Mouse (Mus musculus) embryonic facial prominence, embryonic 14.5 days (tissue): Measurements from ENCODE around the gene Btbd2. TPM values are rescaled to one million over a fixed set of nuclear protein-coding genes. Genes with fewer than 3 reads are reported as not detected.
"Not testable (repeated sequence)": the region's sequence is repeated elsewhere in the genome, so short reads cannot be mapped to it uniquely, and the experiment has no call there.

Experiments
- ATAC-seq: fragments of 200-750 bp; cut with Nextera tagmentation; 2 replicates; pipeline ENCODE4 v1.8.0; 2017; ENCODE audit warnings: low read depth, moderate number of reproducible peaks, moderate TSS enrichment
- DNase-seq: peaks from one replicate; pipeline ENCODE4 v3.0.0-alpha.2; 2015; ENCODE audit warnings: low spot score
- H3K27ac ChIP-seq: fragments of 300-500 bp; sonication (generic); replicated peaks from 2 replicates; pipeline ENCODE4 v1.5.1; 2014; ENCODE audit warnings: low read depth, mild to moderate bottlenecking, low read length, moderate library complexity
- H3K27me3 ChIP-seq: fragments of 300-500 bp; sonication (generic); replicated peaks from 2 replicates; pipeline ENCODE4 v1.6.1; 2014; ENCODE audit warnings: low read length; ENCODE audit not compliant: control insufficient read depth, insufficient read depth
- H3K36me3 ChIP-seq: fragments of 300-500 bp; sonication (generic); 2 replicates; pipeline ENCODE4 v1.6.1; 2014; ENCODE audit warnings: low read length, mixed read lengths; ENCODE audit not compliant: control insufficient read depth, insufficient read depth
- H3K4me1 ChIP-seq: fragments of 300-500 bp; sonication (generic); 2 replicates; pipeline ENCODE4 v1.6.1; 2014; ENCODE audit warnings: antibody characterized with exemption, low read length; ENCODE audit not compliant: control insufficient read depth, insufficient read depth
- H3K4me2 ChIP-seq: fragments of 300-500 bp; sonication (generic); 2 replicates; pipeline ENCODE4 v1.6.1; 2014; ENCODE audit warnings: low read depth, mild to moderate bottlenecking, low read length, moderate library complexity, mixed read lengths
- H3K4me3 ChIP-seq: fragments of 300-500 bp; sonication (generic); 2 replicates; pipeline ENCODE4 v1.5.1; 2014; ENCODE audit warnings: low read depth, mild to moderate bottlenecking, low read length
- H3K9ac ChIP-seq: fragments of 300-500 bp; sonication (generic); 2 replicates; pipeline ENCODE4 v1.6.1; 2014; ENCODE audit warnings: low read depth, mild to moderate bottlenecking, low read length, moderate library complexity, mixed read lengths
- H3K9me3 ChIP-seq: fragments of 300-500 bp; sonication (generic); 2 replicates; pipeline ENCODE4 v1.6.1; 2016; ENCODE audit warnings: low read length; ENCODE audit not compliant: control insufficient read depth
- WGBS: fragments of 180-500 bp; shearing (Covaris S2); extraction: QIAGEN DNeasy Blood & Tissue Kit; methylation state at CpG from one replicate; pipeline ENCODE4 v1.1.7; 2014; 5-methylcytosine and 5-hydroxymethylcytosine counted together
- polyA plus RNA-seq: library from polyadenylated mRNA; unstranded; fragments of >200 nt; fragmentation: Nextera tagmentation; extraction: Ambion mirVana; gene quantifications from 2 replicates; pipeline ENCODE4 v1.2.1, GENCODE M21; 2014

Btbd2 gene
- polyA plus RNA-seq, 1 experiment from 2014 or later, result 71.6 TPM

DNA sequence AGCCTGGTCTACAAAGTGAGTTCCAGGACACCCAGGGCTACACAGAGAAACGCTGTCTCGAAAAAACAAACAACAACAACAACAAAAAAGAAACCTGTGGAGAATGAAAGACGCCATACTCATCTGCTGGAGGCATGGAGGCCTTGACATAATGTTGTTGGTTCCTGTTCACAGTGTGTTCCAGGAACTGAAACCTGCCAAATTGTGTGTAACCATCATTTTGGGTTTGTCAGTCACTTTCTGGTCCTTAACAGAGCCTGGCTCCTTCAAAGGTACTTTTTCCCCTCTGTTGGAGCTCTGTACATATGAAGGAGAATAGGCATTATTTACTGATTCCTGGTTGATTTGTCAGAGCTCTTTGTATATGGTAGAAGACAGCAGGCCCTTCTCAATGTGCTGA is 45.0 kb downstream of the Btbd2 start:
- no peak overlapping the region for H3K4me3 ChIP-seq
- ATAC-seq (no peak), DNase-seq (no peak)
- WGBS, result 91% methylated on average over 3 of the region's 3 CpGs
- H3K36me3 ChIP-seq, result peaks cover 60% of the 10 kb centered on the region
- H3K9ac ChIP-seq, result no peak overlapping the region
- no peaks in the 10 kb centered on the region for H3K27me3 ChIP-seq
- H3K9me3 ChIP-seq, result no peaks in the 10 kb centered on the region
- H3K4me2 ChIP-seq, result no peak overlapping the region
- no peak overlapping the region for H3K27ac ChIP-seq
- H3K4me1 ChIP-seq, result no peaks in the 10 kb centered on the region

DNA sequence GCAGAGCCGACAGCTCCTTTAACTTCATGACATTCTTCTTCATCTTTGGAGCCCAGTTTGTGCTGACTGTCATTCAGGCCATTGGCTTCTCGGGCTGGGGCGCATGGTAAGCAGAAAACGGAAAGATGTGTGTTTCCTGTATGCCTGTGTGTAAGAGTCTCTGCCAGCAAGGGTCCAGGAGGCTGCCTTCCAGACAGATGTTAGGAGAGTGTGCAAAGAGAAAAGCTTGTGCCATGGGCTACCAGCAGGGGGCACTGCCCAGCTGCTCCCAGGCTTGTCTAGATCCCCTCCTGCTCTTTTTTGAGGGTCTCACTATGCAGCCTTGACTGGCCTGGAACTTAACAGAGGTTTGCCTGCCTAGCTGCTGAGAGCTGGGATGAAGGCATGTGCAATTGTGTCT is 45.8 kb downstream of the Btbd2 start:
- Histone ChIP-seq H3K4me2 (no peak overlapping the region), H3K9me3 (no peaks in the 10 kb centered on the region), H3K4me1 (no peaks in the 10 kb centered on the region), H3K9ac (no peak overlapping the region), H3K4me3 (no peak overlapping the region), H3K27ac (no peak overlapping the region), H3K27me3 (no peaks in the 10 kb centered on the region), H3K36me3 (peaks cover 69% of the 10 kb centered on the region)
- ATAC-seq (no peak), DNase-seq (no peak)
- WGBS, result 69% methylated on average over 4 of the region's 4 CpGs

DNA sequence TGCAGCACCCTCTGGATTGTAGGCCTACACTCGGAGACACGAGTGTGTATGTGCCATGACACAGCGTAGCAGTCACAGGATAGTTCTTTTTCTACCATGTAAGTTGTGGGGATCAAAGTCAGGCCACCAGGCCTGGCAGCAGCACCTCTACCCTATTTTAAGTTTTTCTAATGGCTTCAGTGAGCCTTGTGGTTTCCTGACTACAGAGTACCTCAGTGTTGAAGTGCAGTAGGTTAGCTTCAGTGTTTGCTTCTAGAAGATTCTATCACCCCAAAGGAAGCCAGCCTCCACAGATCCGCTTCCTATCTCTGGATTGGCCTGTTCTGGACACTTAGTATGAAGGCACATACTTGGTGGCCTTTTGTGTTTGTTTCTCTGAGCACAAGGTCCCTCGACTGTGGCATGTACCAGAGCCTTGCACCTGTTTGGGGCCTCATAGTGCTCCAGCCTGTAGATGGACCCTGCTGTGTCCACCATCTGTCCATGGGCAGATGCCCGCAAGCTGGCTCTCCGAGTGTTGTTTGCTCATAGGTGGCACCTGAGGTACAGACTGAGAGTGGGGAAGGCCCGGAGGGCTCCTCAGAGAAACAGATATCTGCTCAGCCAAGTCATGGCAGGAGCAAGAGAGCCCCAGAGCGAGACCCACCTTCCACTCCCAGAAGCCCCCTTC is 46.6 kb downstream of the Btbd2 start:
- no peak overlapping the region for H3K27ac ChIP-seq
- no peak overlapping the region for H3K4me3 ChIP-seq
- no peaks in the 10 kb centered on the region for H3K4me1 ChIP-seq
- H3K27me3 ChIP-seq, result no peaks in the 10 kb centered on the region
- whole genome bisulfite sequencing, result 95% methylated on average over 8 of the region's 9 CpGs
- DNase-seq (no peak), ATAC-seq (no peak)
- H3K9ac ChIP-seq, result no peak overlapping the region
- H3K36me3 ChIP-seq, result peaks cover 62% of the 10 kb centered on the region
- H3K4me2 ChIP-seq, result no peak overlapping the region
- H3K9me3 ChIP-seq, result no peaks in the 10 kb centered on the region

DNA sequence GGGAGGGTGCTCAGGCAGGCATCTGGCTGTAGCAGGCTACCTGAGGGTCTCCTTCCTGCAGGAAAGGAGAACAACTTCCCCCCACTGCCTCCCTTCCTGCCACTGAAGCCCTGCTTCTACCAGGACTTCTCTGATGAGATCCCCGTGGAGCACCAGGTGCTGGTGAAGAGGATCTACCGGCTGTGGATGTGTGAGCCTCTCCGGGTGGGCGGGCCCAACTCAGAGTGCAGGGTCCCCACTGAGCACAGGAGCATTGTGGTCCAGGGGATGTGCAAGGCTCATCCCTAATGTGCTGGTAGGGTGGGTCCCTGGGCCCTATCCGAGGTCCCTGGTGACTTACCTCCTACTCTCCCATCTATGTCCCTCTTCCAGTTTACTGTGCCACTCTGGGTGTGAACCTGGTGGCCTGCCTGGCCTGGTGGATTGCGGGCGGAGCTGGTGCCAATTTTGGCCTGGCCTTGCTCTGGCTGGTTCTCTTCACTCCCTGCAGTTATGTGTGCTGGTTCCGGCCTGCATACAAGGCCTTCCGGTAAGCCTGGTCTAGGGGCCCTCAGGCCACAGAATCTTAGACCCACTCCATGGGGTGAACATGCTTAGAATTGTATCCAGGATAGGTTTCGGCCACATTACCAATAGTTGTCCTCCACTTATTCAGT is 47.5 kb downstream of the Btbd2 start:
- no peaks in the 10 kb centered on the region for H3K27me3 ChIP-seq
- WGBS, result 91% methylated on average over 10 of the region's 10 CpGs
- H3K4me3 ChIP-seq, result no peak overlapping the region
- H3K4me2 ChIP-seq, result no peak overlapping the region
- peaks cover 53% of the 10 kb centered on the region for H3K36me3 ChIP-seq
- H3K9me3 ChIP-seq, result no peaks in the 10 kb centered on the region
- no peak overlapping the region for H3K27ac ChIP-seq
- ATAC-seq, result no peak
- H3K4me1 ChIP-seq, result peaks cover under 1% of the 10 kb centered on the region; the same call in 1 of the 2 replicates
- 0 out of 2 replicates have a peak overlapping the region, but pooled peaks have one; percentile 34 for H3K9ac ChIP-seq
- no peak for DNase-seq

DNA sequence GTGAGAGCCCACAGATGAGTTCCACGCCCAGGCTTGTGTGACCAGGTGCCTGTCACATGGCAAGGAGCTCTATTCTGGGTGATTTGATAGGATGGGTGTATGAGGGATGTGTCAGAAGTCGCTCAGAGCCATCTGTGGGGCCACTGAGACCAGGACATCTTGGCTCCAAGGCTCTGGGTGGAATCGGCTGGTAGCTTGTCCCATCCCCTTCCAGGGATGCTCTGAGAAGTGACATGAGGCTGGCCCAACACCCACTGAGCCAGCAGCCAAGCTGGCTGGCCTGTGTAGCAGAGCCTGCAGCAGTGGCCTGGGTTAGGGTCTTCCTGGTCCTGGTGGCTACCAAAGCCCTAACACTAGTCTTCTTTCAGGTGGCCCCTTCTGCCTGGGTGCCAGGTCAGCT is 48.4 kb downstream of the Btbd2 start:
- ATAC-seq (no peak), DNase-seq (no peak)
- H3K36me3 ChIP-seq, result peaks cover 48% of the 10 kb centered on the region
- H3K27me3 ChIP-seq, result no peaks in the 10 kb centered on the region
- H3K9me3 ChIP-seq, result no peaks in the 10 kb centered on the region
- H3K9ac ChIP-seq, result no peak overlapping the region
- WGBS, result 86% methylated on average over 2 of the region's 3 CpGs
- H3K27ac ChIP-seq, result no peak overlapping the region
- no peak overlapping the region for H3K4me2 ChIP-seq
- H3K4me3 ChIP-seq, result no peak overlapping the region
- peaks cover 10% of the 10 kb centered on the region for H3K4me1 ChIP-seq

DNA sequence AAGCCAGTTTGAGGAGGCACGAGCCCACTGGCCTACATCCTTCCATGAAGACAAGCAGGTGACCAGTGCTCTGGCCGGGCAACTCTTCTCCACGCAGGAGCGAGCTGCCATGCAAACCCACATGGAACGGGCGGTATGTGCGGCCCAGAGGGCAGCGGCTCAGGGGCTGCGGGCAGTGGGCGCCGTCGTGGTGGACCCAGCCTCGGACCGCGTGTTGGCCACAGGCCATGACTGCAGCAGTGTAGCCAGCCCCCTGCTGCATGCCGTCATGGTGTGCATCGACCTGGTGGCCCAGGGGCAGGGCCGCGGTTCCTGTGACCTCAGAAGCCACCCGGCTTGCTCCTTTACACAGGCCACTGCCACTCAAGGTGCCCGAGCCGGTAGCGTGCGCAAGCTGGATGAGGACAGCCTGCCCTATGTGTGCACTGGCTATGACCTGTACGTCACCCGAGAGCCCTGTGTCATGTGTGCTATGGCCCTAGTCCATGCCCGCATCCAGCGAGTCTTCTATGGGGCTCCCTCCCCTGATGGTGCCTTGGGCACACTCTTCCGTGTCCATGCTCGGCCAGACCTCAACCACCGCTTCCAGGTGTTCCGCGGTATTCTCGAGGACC is 50.0 kb downstream of the Btbd2 start:
- H3K27ac ChIP-seq, result no peak overlapping the region
- H3K9me3 ChIP-seq, result no peaks in the 10 kb centered on the region
- peaks cover 16% of the 10 kb centered on the region for H3K4me1 ChIP-seq
- WGBS, result 96% methylated on average over 31 of the region's 34 CpGs
- H3K27me3 ChIP-seq, result no peaks in the 10 kb centered on the region
- peaks cover 39% of the 10 kb centered on the region for H3K36me3 ChIP-seq
- ATAC-seq, result no peak
- DNase-seq, result no peak
- H3K4me2 ChIP-seq, result no peak overlapping the region
- no peak overlapping the region for H3K4me3 ChIP-seq
- no peak overlapping the region for H3K9ac ChIP-seq

DNA sequence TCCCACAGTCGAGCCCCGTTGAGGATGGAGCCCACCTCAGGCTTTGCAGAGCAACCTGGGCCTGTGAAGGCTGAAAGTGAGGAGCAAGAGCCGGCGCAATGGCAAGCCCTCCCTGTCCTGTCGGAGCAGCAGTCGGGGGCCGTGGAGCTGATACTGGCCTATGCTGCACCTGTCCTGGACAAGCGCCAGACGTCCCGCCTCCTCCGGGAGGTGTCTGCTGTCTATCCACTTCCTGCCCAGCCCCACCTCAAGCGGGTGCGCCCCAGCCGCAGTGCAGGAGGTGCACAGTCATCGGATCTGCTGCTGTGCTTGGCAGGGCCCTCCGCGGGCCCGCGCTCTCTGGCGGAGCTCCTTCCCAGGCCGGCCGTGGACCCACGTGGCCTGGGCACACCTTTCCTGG is 50.6 kb downstream of the Btbd2 start:
- Histone ChIP-seq H3K36me3 (peaks cover 39% of the 10 kb centered on the region), H3K9ac (no peak overlapping the region), H3K27me3 (no peaks in the 10 kb centered on the region), H3K4me1 (peaks cover 16% of the 10 kb centered on the region), H3K27ac (no peak overlapping the region), H3K4me2 (no peak overlapping the region), H3K4me3 (no peak overlapping the region), H3K9me3 (no peaks in the 10 kb centered on the region)
- DNase-seq (no peak), ATAC-seq (no peak; the same call in 1 of the 2 replicates)
- 84% methylated on average over 18 of the region's 23 CpGs for WGBS

DNA sequence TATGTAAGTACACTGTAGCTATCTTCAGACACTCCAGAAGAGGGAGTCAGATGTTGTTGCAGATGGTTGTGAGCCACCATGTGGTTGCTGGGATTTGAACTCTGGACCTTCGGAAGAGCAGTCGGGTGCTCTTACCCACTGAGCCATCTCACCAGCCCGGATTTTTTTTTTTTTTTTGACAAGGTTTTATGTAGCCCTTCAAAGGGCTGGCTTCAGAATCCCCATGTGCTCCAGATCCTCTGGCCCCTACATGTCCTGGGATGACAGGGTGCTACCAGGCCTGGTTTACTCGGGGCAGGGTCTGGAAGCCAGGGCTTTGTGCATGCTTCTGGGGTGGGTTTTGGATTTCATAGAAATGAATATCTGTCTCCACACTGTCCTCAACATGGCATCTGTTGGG is 51.1 kb downstream of the Btbd2 start, which contains the start of gene Gm49322:
Gene Gm49322 (plus strand): TSS at position 301 of the 400 bp plus-strand sequence.
- not testable (repeated sequence) for ATAC-seq, DNase-seq, H3K9me3 ChIP-seq, H3K27ac ChIP-seq, H3K9ac ChIP-seq, H3K27me3 ChIP-seq, H3K4me2 ChIP-seq, H3K4me3 ChIP-seq
- peaks cover 39% of the 10 kb centered on the region for H3K36me3 ChIP-seq
- 87% methylated on average over 4 of the region's 4 CpGs for WGBS
- peaks cover 16% of the 10 kb centered on the region for H3K4me1 ChIP-seq
